Mouse (Mus musculus): Measurements from ENCODE around the gene Acly. TPM values are rescaled to one million over a fixed set of nuclear protein-coding genes. Genes with fewer than 3 reads are reported as not detected.

Acly gene
- polyA plus RNA-seq, 1 experiment from 2014 or later: 153 TPM

DNA sequence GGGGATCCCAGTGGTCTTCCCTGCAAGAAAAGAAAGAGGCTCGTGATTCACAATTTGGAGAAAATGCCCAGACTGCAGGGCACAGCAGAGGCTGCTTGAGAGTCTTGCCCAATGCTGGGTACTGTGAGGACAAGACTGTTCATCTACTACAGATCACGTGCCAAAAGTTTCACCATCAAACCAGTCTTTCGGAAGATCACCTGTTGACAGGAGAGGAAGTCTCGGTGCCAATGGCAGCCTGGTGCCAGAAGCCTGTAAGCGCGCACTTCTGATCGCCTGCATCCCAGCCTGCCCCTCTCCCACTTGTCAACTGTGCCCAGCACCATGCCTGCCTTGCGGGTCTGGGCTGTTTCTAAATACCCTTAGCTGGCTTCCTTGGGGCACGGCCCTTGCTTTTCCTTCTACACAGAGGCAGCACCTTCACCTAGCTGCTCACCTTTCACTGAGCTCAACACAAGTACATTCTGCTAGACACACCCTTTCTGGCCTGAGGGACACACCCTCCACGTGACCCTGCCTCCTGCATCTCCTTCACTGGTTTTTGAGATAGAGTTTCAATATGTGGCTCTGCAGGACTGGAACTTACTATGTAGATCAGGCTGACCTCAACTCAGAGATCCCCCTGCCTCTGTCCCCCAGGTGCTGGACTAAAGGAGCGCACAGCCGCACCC, 22.7 kb downstream of the Acly start:
- Histone ChIP-seq H3K27ac (no peak overlapping the region), H3K36me3 (peaks cover 56% of the 10 kb centered on the region), H3K4me1 (no peaks in the 10 kb centered on the region), H3K4me3 (replicated peaks) (no peak overlapping the region), H3K9me3 (no peaks in the 10 kb centered on the region), H3K27me3 (replicated peaks) (no peaks in the 10 kb centered on the region), H3K4me2 (no peak overlapping the region), H3K9ac (no peak overlapping the region)
- 91% methylated on average over 12 of the region's 12 CpGs for WGBS
- ATAC-seq (ENCODE audit: insufficient read depth, low FRiP score, low read depth): peak; percentile 31

DNA sequence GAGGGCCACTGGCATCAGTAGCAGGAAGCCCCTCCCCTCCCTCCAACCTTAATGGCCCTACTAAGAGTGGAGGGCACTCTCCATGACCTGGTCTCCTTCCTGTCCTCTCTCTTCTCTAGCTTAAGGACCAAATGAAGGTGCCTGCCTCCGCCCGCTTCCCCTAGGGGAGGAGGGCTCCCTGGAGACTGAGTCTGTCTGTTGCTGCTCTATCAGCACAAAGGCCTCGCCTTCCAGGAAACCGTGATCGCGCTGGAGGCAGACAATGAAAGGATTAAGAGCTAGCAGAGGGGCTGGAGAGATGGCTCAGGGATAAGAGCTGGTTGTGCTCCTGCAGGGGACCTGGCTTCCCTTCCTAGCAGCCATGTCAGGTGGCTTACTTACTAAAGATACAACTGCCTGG, 26.5 kb downstream of the Acly start:
- H3K27me3 ChIP-seq (replicated peaks): no peaks in the 10 kb centered on the region
- H3K4me3 ChIP-seq (replicated peaks): no peak overlapping the region
- H3K9me3 ChIP-seq: no peaks in the 10 kb centered on the region
- H3K36me3 ChIP-seq: peaks cover 83% of the 10 kb centered on the region
- H3K4me2 ChIP-seq: no peak overlapping the region
- H3K9ac ChIP-seq: no peak overlapping the region
- 50% methylated on average over 6 of the region's 6 CpGs for WGBS
- ATAC-seq (ENCODE audit: insufficient read depth, low FRiP score, low read depth): no peak
- no peak overlapping the region for H3K27ac ChIP-seq
- no peaks in the 10 kb centered on the region for H3K4me1 ChIP-seq

DNA sequence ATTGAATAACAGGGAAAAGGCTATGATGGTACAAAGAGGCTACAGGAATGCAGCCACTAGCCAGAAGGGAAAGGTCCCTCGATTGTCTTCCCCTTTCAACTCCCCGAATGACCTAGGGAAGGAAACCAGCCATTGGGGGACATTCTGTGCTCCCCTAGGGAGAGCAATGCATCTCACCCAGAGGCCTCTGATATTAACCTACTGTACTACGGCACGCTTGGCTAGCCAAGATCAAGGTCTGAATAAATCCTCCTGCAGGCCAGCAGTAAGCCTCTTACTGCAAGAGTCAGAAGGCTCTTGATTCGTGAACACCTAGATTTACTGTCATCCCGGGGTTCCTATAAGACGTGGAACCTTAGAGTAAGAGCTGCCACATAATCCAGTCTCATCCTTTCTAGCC, 27.1 kb downstream of the Acly start:
- peaks cover 84% of the 10 kb centered on the region for H3K36me3 ChIP-seq
- no peak overlapping the region for H3K4me2 ChIP-seq
- H3K4me3 ChIP-seq (replicated peaks): no peak overlapping the region
- 91% methylated on average over 7 of the region's 7 CpGs for WGBS
- H3K27ac ChIP-seq: no peak overlapping the region
- H3K9me3 ChIP-seq: no peaks in the 10 kb centered on the region
- no peaks in the 10 kb centered on the region for H3K27me3 ChIP-seq (replicated peaks)
- ATAC-seq (ENCODE audit: insufficient read depth, low FRiP score, low read depth): no peak
- H3K4me1 ChIP-seq: no peaks in the 10 kb centered on the region
- no peak overlapping the region for H3K9ac ChIP-seq

DNA sequence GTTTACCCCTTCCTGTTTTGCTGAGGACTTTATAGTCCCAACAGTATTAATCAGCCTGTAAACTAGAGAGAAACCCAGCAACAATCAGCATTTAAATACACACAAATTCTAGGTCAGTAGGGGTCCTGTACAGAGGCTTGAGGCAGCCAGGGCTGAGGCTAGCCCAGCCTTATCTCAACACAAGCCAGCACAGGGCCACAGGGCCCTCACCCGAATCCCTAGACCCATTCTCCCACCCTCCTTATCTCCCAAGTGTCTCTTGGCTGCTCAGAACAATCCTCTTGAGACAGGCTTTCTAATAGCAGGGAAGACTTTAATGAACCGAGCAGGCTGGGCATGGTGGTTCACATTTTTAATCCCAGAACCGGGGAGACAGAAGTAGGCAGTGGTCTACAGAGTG, 27.6 kb downstream of the Acly start:
- ATAC-seq (ENCODE audit: insufficient read depth, low FRiP score, low read depth): no peak
- no peaks in the 10 kb centered on the region for H3K27me3 ChIP-seq (replicated peaks)
- no peak overlapping the region for H3K9ac ChIP-seq
- no peak overlapping the region for H3K4me3 ChIP-seq (replicated peaks)
- peaks cover 84% of the 10 kb centered on the region for H3K36me3 ChIP-seq
- H3K4me1 ChIP-seq: no peaks in the 10 kb centered on the region
- H3K4me2 ChIP-seq: no peak overlapping the region
- no peak overlapping the region for H3K27ac ChIP-seq
- no peaks in the 10 kb centered on the region for H3K9me3 ChIP-seq
- 84% methylated on average over 3 of the region's 3 CpGs for WGBS

DNA sequence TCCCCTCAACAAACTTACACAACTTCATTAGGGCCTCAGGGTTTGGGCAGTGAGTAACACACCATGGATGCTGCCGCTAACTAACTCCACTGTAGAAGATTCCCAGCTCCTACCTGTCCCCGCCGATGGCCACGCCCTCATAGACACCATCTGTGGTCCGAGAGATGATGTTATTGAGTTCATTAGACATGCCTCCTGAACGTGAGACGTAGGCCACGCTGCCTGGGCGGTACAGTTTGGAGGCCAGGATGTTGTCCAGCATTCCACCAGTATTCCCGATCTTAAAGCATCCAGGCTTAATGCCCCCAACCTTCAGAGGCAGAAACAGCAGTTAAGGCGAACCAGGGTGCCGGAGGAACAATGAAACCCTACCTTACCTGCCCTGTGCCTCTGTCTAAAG, 34.0 kb downstream of the Acly start:
- no peak for ATAC-seq (ENCODE audit: insufficient read depth, low FRiP score, low read depth)
- no peak overlapping the region for H3K4me3 ChIP-seq (replicated peaks)
- H3K27ac ChIP-seq: no peak overlapping the region
- WGBS: 92% methylated on average over 12 of the region's 12 CpGs
- peaks cover 84% of the 10 kb centered on the region for H3K36me3 ChIP-seq
- no peaks in the 10 kb centered on the region for H3K9me3 ChIP-seq
- no peak overlapping the region for H3K9ac ChIP-seq
- no peaks in the 10 kb centered on the region for H3K27me3 ChIP-seq (replicated peaks)
- H3K4me1 ChIP-seq: no peaks in the 10 kb centered on the region
- no peak overlapping the region for H3K4me2 ChIP-seq

DNA sequence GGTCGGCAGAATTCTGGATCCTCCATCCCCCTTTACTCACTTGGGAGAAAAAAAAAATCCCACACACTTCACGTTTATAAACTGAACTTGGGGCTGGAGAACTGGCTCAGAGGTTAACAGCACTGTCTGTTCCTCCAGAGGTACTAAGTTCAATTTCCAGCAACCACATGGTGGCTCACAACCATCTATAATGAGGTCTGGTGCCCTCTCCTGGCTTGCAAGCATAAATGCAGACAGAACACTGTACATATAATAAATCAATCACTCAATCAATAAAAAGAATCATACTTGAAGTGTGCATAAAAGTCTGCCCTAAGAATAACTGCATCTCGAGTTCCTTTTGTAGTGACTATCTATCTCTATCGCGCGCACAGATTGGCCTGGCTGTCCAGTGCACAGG, 36.8 kb downstream of the Acly start:
- no peak overlapping the region for H3K4me3 ChIP-seq (replicated peaks)
- no peaks in the 10 kb centered on the region for H3K4me1 ChIP-seq
- no peak overlapping the region for H3K27ac ChIP-seq
- ATAC-seq (ENCODE audit: insufficient read depth, low FRiP score, low read depth): no peak
- no peaks in the 10 kb centered on the region for H3K9me3 ChIP-seq
- H3K27me3 ChIP-seq (replicated peaks): no peaks in the 10 kb centered on the region
- 83% methylated on average over 6 of the region's 6 CpGs for WGBS
- no peak overlapping the region for H3K4me2 ChIP-seq
- H3K9ac ChIP-seq: no peak overlapping the region
- H3K36me3 ChIP-seq: peaks cover 68% of the 10 kb centered on the region

DNA sequence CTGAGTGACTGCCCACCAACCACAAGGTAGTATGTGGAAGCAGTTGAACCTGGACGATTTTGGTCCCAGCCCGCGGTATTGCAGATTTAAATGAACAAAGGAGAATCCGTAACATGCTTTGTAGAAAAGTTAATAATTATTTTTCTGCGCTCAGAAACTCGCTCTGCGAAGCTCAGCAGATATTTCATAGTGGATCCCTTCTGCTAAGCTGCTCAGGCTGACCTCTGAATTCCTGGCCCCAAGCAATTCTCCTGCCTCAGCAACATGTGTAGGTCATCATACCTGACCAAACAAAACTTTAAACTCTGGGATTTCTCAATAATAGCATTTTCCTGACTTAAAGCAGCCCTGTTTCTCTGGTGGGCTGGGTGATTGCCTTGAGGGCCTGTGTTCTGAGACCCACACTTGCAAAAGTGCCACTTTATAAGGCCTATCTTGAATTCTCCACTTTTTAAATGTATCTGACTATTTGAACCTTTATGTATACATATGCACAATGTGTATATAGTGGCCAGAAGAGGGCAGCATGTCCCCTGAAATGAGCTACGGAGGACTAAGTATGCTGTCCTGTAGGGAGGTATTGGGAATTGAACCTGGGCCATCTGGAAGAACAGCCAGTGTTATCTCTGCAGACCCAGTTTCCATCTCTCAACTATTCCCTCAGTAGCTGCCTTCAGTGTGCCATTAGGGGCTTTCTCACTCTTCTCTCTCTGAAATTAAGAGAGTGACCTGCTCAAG, 41.8 kb downstream of the Acly start:
- no peak overlapping the region for H3K4me3 ChIP-seq (replicated peaks)
- WGBS: 78% methylated on average over 8 of the region's 8 CpGs
- no peaks in the 10 kb centered on the region for H3K9me3 ChIP-seq
- H3K4me1 ChIP-seq: no peaks in the 10 kb centered on the region
- peaks cover 68% of the 10 kb centered on the region for H3K36me3 ChIP-seq
- ATAC-seq (ENCODE audit: insufficient read depth, low FRiP score, low read depth): no peak
- H3K4me2 ChIP-seq: no peak overlapping the region
- H3K27me3 ChIP-seq (replicated peaks): no peaks in the 10 kb centered on the region
- H3K9ac ChIP-seq: no peak overlapping the region
- H3K27ac ChIP-seq: no peak overlapping the region

DNA sequence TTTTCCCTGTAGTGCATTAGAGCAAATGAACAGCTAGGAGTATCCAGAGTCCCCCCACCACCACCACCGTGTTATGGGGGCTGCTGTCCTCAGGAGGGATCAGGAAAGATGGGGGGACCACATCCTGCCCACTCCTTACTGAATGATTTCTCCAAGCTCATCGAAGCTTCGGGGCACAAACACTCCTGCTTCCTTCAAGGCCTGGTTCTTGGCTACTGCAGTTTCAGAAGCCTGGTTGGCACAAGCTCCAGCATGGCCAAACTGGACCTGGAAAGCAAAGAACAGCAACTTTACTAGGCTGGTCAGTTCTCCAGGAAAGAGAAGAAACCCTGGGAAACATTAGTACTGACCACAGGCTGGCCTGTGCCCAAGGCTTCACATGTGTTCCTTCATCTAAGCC, 43.3 kb downstream of the Acly start:
- 88% methylated on average over 3 of the region's 3 CpGs for WGBS
- no peak for ATAC-seq (ENCODE audit: insufficient read depth, low FRiP score, low read depth)
- H3K4me1 ChIP-seq: no peaks in the 10 kb centered on the region
- no peak overlapping the region for H3K9ac ChIP-seq
- no peaks in the 10 kb centered on the region for H3K27me3 ChIP-seq (replicated peaks)
- H3K27ac ChIP-seq: no peak overlapping the region
- H3K4me2 ChIP-seq: no peak overlapping the region
- H3K4me3 ChIP-seq (replicated peaks): no peak overlapping the region
- peaks cover 60% of the 10 kb centered on the region for H3K36me3 ChIP-seq
- no peaks in the 10 kb centered on the region for H3K9me3 ChIP-seq

DNA sequence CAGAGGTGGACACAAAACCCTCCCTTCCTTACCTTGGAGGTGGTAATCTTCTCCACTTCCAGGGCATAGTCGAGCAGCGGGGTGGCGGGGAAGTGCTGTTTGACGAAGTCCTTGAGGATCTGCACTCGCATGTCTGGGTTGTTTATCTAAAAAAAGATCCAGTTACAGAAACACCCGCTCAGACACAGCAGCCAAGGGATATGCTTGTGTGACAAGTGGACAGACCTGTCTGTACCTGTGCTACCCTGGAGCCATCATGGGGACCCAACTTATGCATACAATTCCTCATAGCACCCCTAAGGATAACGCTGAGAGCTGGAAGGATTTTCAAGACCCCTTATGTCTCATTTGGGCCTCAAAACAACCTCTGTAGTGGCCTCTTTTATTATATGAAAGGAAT, 48.6 kb downstream of the Acly start:
- Histone ChIP-seq H3K27me3 (replicated peaks) (no peaks in the 10 kb centered on the region), H3K4me2 (no peak overlapping the region), H3K9me3 (no peaks in the 10 kb centered on the region), H3K27ac (no peak overlapping the region), H3K4me3 (replicated peaks) (no peak overlapping the region), H3K36me3 (peaks cover 40% of the 10 kb centered on the region), H3K4me1 (no peaks in the 10 kb centered on the region), H3K9ac (no peak overlapping the region)
- 54% methylated on average over 7 of the region's 7 CpGs for WGBS
- no peak for ATAC-seq (ENCODE audit: insufficient read depth, low FRiP score, low read depth)

DNA sequence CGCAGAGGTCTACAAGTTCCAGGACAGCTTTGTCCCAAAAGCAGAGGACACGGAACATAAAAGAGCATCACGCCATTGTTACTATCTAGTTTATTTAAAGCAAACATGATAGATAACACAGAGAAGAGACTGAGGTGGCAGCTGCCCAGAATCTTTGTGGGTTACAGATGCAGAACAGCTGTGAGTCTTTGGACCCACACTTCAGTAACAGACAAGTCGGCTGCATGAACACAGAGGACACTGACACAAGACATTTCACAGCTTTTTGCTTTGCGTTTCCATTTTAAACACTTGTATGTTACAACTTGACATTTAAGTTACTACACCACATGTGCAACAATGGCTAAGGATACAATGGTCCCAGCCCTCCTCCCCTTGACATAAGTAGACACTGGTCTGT, 51.5 kb downstream of the Acly start:
- Histone ChIP-seq H3K27ac (no peak overlapping the region), H3K27me3 (replicated peaks) (no peaks in the 10 kb centered on the region), H3K4me1 (peaks cover 1% of the 10 kb centered on the region; the same call in 1 of the 2 replicates), H3K4me2 (no peak overlapping the region), H3K4me3 (replicated peaks) (no peak overlapping the region), H3K9ac (no peak overlapping the region), H3K36me3 (peaks cover 15% of the 10 kb centered on the region), H3K9me3 (no peaks in the 10 kb centered on the region)
- ATAC-seq (ENCODE audit: insufficient read depth, low FRiP score, low read depth): no peak
- 90% methylated on average over 5 of the region's 5 CpGs for WGBS

DNA sequence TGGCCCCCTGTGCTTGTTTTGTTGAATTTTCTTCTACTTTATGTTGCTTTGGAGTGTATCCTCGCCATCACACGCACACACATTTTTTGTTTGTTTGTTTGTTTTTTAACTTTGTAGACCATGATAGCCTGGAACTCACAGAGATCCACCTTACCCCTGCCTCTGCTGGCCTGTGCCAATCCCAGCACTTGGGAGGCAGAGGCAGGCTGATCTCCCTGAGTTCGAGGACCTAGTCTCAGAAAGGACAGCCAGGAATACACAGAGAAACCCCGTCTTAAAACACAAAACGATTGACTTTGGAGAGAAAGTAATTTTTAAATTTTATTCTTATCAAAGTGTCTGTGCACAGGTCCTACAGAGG, 54.9 kb downstream of the Acly start:
- peak; percentile 19; the same call in 1 of the 2 replicates for ATAC-seq (ENCODE audit: insufficient read depth, low FRiP score, low read depth)
- no peaks in the 10 kb centered on the region for H3K27me3 ChIP-seq (replicated peaks)
- H3K4me3 ChIP-seq (replicated peaks): peak overlapping the region; percentile 65
- H3K9ac ChIP-seq: no peak overlapping the region
- 33% methylated on average over 5 of the region's 5 CpGs for WGBS
- peaks cover 3% of the 10 kb centered on the region; the same call in 1 of the 2 replicates for H3K36me3 ChIP-seq
- H3K4me2 ChIP-seq: peak overlapping the region; percentile 31; the same call in 1 of the 2 replicates
- H3K9me3 ChIP-seq: no peaks in the 10 kb centered on the region
- no peak overlapping the region for H3K27ac ChIP-seq
- peaks cover 7% of the 10 kb centered on the region for H3K4me1 ChIP-seq

DNA sequence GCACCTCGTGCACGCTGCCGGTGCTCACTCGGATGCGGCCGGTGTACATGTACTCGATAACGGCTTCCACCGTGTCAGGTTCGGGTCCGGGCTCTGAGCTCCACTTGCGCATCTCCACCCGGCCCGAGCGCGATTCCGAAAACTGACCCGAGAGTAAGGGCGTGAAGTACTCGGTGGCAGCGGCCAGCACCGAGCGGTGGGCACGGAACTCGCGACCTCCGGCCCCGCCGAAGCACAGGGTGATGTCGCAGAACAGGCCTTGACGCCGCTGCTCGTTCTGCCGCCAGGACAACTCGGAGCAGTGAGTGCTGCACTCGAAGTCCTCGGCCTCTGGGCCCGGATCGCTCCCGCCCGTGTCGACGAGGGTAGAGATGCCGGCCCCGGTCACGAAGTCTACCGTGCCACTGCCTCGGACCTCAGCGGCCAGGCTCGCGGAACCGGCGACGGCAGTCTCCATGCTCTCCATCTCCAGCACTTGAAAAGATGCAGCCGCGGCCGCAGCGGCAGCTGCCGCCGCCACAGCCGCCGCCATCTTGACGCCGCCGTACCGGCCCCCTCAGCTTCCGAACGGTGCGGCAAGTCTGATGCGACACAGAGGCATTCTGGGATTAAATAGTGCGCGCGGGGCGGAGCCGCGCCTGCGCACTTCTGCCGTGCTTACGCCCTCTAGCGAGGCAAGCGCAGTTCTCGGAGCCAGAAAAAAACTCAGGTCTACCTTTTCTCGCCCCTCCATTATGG, 55.4 kb downstream of the Acly start, which contains the start of gene Klhl11:
Klhl11 (minus strand) TSS at position 545 of the 738 bp plus-strand sequence.
- WGBS: under 1% methylated on average over 83 of the region's 83 CpGs
- peak within 1 kb of the TSS; percentile 45; the same call in 1 of the 2 replicates for H3K27ac ChIP-seq
- peak within 1 kb of the TSS; percentile 67 for H3K9ac ChIP-seq
- ATAC-seq (ENCODE audit: insufficient read depth, low FRiP score, low read depth): peak; percentile 90
- H3K4me2 ChIP-seq: peak within 1 kb of the TSS; percentile 89
- peaks cover 7% of the 10 kb centered on the region for H3K4me1 ChIP-seq
- H3K9me3 ChIP-seq: no peaks in the 10 kb centered on the region
- H3K36me3 ChIP-seq: 0 out of 2 replicates have a peak, but pooled peaks cover 3% of the 10 kb centered on the region
- no peaks in the 10 kb centered on the region for H3K27me3 ChIP-seq (replicated peaks)
- peak within 1 kb of the TSS; percentile 65 for H3K4me3 ChIP-seq (replicated peaks)
